Mouse (Mus musculus) ES-E14 (cell line): ENCODE data around the gene Pdcl3.

Experiments
- CHD2 ChIP-seq: IDR thresholded peaks from 2 replicates; pipeline ENCODE4 v1.6.1; 2014; ENCODE audit warnings: mild to moderate bottlenecking, low read depth, low read length, inconsistent platforms
- HCFC1 ChIP-seq: IDR thresholded peaks from 2 replicates; pipeline ENCODE4 v1.6.1; 2012; ENCODE audit warnings: low read length, inconsistent platforms, borderline replicate concordance; ENCODE audit not compliant: insufficient read depth
- ZNF384 ChIP-seq: IDR thresholded peaks from 2 replicates; pipeline ENCODE4 v1.6.1; 2012; ENCODE audit warnings: low read depth, low read length, inconsistent platforms

DNA sequence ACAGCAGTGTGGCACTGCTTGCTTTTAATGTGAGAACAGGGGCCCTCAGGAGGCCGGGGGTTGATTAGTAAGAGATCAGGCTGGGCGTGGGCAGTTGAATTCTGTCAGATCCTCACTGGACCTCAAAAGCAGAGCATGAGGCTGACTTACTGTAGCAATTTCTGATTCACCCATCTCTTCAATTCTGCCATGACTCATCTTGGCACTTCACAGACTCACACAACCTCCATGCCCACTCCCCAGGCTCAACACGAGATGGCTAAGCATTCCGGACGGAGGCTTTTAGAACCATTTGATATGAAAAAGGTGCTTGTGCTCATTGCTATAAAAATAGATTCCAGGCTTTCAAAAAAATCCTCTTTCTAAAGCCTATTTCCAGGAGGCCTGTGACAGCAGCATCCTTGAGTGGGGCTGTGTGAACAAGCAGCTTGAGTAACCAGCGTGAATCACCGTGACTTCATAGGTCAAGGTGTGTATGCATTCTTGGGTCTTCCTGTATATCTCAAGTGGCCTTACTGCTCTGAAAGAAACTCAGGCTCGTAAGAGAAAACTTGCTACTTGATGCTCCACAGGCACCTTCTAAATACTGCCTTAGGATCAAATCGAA is 12.3 kb upstream of the Pdcl3 start:
- TF ChIP-seq HCFC1: no peak
- no peak for TF ChIP-seq ZNF384
- no peak for TF ChIP-seq CHD2
